Mouse (Mus musculus): ENCODE measurements around the gene Zbtb20. TPM values are rescaled to one million over a fixed set of nuclear protein-coding genes. Genes with fewer than 3 reads are reported as not detected.

Zbtb20 gene
- polyA plus RNA-seq, 1 experiment: 72.7 TPM

GRCm38 (mm10) chr16:43098666-43099065 is 223.0 kb downstream of the Zbtb20 start:
- WGBS: 81% methylated on average over 5 of the region's 5 CpGs
- Histone ChIP-seq H3K27ac (ENCODE audit: insufficient read depth, low read depth, low read length) (no peak overlapping the region), H3K4me1 (ENCODE audit: control insufficient read depth, insufficient read depth, low read length) (no peaks in the 10 kb centered on the region), H3K4me3 (ENCODE audit: insufficient read depth, low read depth, low read length) (no peak overlapping the region)
- no peak for TF ChIP-seq POLR2A (IDR thresholded peaks at IDR 0.05; ENCODE audit: insufficient read depth, low read depth, low read length)
- TF ChIP-seq CTCF (IDR thresholded peaks at IDR 0.05; ENCODE audit: insufficient read depth, low read depth, low read length): no peak

- H3K4me1 ChIP-seq (ENCODE audit: control insufficient read depth, insufficient read depth, low read length): no peaks in the 10 kb centered on the region
- TF ChIP-seq CTCF (IDR thresholded peaks at IDR 0.05; ENCODE audit: insufficient read depth, low read depth, low read length): no peak
- no peak for TF ChIP-seq POLR2A (IDR thresholded peaks at IDR 0.05; ENCODE audit: insufficient read depth, low read depth, low read length)
- 97% methylated on average over 1 of the region's 1 CpGs for WGBS
- no peak overlapping the region for H3K4me3 ChIP-seq (ENCODE audit: insufficient read depth, low read depth, low read length)
- no peak overlapping the region for H3K27ac ChIP-seq (ENCODE audit: insufficient read depth, low read depth, low read length)
These were observed 235.6 kb downstream of the Zbtb20 start for GRCm38 (mm10) chr16:43111288-43111687.

DNA sequence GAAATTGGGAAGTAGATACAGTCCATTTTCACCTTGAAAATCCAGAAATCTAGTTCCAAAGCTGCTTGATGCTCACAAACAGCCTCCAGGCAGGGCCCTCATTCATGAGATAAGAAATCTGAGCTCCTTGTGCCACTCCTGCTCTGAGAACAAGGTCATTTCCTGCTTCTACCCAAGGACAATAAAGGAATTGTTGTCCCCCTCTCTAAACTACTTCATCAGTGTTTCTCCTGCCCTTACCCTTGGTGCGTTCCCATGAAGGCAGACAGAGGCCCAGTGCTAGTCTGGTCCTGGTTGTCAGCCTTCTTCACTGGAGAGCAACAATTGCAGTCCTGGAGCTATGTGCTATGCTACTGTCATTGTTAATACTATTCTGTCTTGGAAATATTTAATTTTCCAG is 238.3 kb downstream of the Zbtb20 start:
- Histone ChIP-seq H3K4me3 (ENCODE audit: insufficient read depth, low read depth, low read length) (no peak overlapping the region), H3K27ac (ENCODE audit: insufficient read depth, low read depth, low read length) (no peak overlapping the region), H3K4me1 (ENCODE audit: control insufficient read depth, insufficient read depth, low read length) (no peaks in the 10 kb centered on the region)
- TF ChIP-seq POLR2A (IDR thresholded peaks at IDR 0.05; ENCODE audit: insufficient read depth, low read depth, low read length) (no peak), CTCF (IDR thresholded peaks at IDR 0.05; ENCODE audit: insufficient read depth, low read depth, low read length) (no peak)
- WGBS: 94% methylated on average over 1 of the region's 1 CpGs

GRCm38 (mm10) chr16:43129966-43130365 is 254.3 kb downstream of the Zbtb20 start:
- Histone ChIP-seq H3K27ac (ENCODE audit: insufficient read depth, low read depth, low read length) (peak overlapping the region; percentile 20; the same call in 1 of the 2 replicates), H3K4me3 (ENCODE audit: insufficient read depth, low read depth, low read length) (no peak overlapping the region), H3K4me1 (ENCODE audit: control insufficient read depth, insufficient read depth, low read length) (0 out of 2 replicates have a peak, but pooled peaks cover 2% of the 10 kb centered on the region)
- WGBS: 56% methylated on average over 4 of the region's 4 CpGs
- no peak for TF ChIP-seq CTCF (IDR thresholded peaks at IDR 0.05; ENCODE audit: insufficient read depth, low read depth, low read length)
- no peak for TF ChIP-seq POLR2A (IDR thresholded peaks at IDR 0.05; ENCODE audit: insufficient read depth, low read depth, low read length)

DNA sequence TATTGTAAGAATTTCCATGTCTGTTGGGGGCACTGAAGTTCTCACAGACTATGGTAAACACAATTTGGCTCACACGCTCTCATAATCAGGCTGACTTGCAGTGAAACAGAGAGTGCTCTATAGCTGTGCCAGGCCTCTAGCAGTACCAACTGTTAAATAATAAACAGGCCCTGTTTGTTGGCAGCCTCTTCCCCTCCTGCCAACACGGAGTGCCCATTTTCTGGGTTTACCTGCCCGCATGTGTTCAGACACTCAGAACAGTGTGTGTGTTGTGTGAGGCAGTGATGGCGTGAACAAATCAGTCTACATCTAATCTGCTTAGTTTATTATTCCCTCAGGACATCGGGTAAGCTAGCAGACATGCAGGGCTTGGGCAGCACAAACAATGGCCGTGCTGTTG is 254.9 kb downstream of the Zbtb20 start:
- H3K27ac ChIP-seq (ENCODE audit: insufficient read depth, low read depth, low read length): no peak overlapping the region; the same call in 1 of the 2 replicates
- H3K4me3 ChIP-seq (ENCODE audit: insufficient read depth, low read depth, low read length): no peak overlapping the region
- no peak for TF ChIP-seq CTCF (IDR thresholded peaks at IDR 0.05; ENCODE audit: insufficient read depth, low read depth, low read length)
- no peak for TF ChIP-seq POLR2A (IDR thresholded peaks at IDR 0.05; ENCODE audit: insufficient read depth, low read depth, low read length)
- WGBS: 50% methylated on average over 6 of the region's 6 CpGs
- H3K4me1 ChIP-seq (ENCODE audit: control insufficient read depth, insufficient read depth, low read length): 0 out of 2 replicates have a peak, but pooled peaks cover 2% of the 10 kb centered on the region

GRCm38 (mm10) chr16:43131077-43131476 is 255.4 kb downstream of the Zbtb20 start:
- no peak overlapping the region for H3K4me3 ChIP-seq (ENCODE audit: insufficient read depth, low read depth, low read length)
- 0 out of 2 replicates have a peak, but pooled peaks cover 2% of the 10 kb centered on the region for H3K4me1 ChIP-seq (ENCODE audit: control insufficient read depth, insufficient read depth, low read length)
- TF ChIP-seq CTCF (IDR thresholded peaks at IDR 0.05; ENCODE audit: insufficient read depth, low read depth, low read length): no peak
- no peak overlapping the region for H3K27ac ChIP-seq (ENCODE audit: insufficient read depth, low read depth, low read length)

GRCm38 (mm10) chr16:43168506-43168905 is 292.8 kb downstream of the Zbtb20 start:
- WGBS: 84% methylated on average over 4 of the region's 4 CpGs
- no peak overlapping the region for H3K4me3 ChIP-seq (ENCODE audit: insufficient read depth, low read depth, low read length)
- H3K27ac ChIP-seq (ENCODE audit: insufficient read depth, low read depth, low read length): no peak overlapping the region
- no peaks in the 10 kb centered on the region for H3K4me1 ChIP-seq (ENCODE audit: control insufficient read depth, insufficient read depth, low read length)
- TF ChIP-seq CTCF (IDR thresholded peaks at IDR 0.05; ENCODE audit: insufficient read depth, low read depth, low read length) (no peak), POLR2A (IDR thresholded peaks at IDR 0.05; ENCODE audit: insufficient read depth, low read depth, low read length) (no peak)

DNA sequence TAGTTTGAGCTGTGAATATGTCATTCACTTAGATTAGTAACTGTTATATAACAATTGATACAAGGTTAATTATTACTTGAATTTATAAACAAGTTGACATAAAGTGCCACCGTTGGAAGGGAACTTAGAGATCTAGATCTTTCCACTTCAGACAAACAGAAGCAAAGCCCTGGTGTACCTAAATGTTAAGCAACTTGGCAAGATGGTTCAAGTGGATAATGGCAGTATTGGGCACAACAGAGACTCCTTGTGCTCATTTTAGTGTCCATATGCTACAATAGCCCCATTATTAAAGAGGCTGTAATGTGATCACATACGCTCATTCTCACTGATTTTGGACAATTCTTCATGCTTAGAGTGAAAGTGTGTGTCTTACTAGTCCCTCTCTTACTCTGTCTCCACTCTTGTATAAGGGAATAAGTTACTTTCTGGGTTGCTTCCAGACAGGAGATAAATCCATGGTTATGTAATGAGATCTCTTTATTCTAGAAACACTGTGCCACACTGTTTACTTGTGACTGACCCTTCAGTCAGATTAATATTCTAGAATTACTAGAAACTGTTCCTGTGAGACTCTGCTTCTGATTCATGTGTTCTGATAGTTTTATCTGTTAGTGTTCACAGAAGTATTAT is 293.7 kb downstream of the Zbtb20 start:
- TF ChIP-seq POLR2A (IDR thresholded peaks at IDR 0.05; ENCODE audit: insufficient read depth, low read depth, low read length) (no peak), CTCF (IDR thresholded peaks at IDR 0.05; ENCODE audit: insufficient read depth, low read depth, low read length) (no peak)
- Histone ChIP-seq H3K4me1 (ENCODE audit: control insufficient read depth, insufficient read depth, low read length) (no peaks in the 10 kb centered on the region), H3K27ac (ENCODE audit: insufficient read depth, low read depth, low read length) (no peak overlapping the region), H3K4me3 (ENCODE audit: insufficient read depth, low read depth, low read length) (no peak overlapping the region)
- WGBS: 77% methylated on average over 2 of the region's 2 CpGs

DNA sequence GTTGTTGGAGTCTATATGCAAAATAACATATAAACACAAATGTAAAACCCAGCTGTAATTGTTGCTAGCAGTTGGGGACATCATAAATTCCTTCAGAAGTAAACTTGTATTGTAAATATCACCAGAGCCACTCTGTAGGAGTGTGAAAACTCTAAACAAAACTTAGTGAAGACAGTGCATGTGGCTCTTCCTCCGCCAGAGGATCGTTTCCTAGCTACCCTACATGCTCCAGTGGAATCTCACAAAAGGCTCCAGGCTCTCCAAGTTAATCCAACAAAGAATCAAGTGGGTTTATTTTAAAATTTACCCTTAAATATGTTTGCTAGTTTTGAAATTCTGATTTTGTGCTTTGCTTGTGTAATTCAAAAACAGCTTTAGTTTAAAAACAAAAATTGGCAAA is 296.5 kb downstream of the Zbtb20 start:
- TF ChIP-seq CTCF (IDR thresholded peaks at IDR 0.05; ENCODE audit: insufficient read depth, low read depth, low read length): no peak
- no peak for TF ChIP-seq POLR2A (IDR thresholded peaks at IDR 0.05; ENCODE audit: insufficient read depth, low read depth, low read length)
- Histone ChIP-seq H3K27ac (ENCODE audit: insufficient read depth, low read depth, low read length) (no peak overlapping the region), H3K4me3 (ENCODE audit: insufficient read depth, low read depth, low read length) (no peak overlapping the region), H3K4me1 (ENCODE audit: control insufficient read depth, insufficient read depth, low read length) (no peaks in the 10 kb centered on the region)
- 72% methylated on average over 2 of the region's 2 CpGs for WGBS

All from olfactory bulb, adult 2 months (tissue).